Mouse (Mus musculus) MEL-GATA-1-ER (cell line): Measurements from ENCODE around the gene Tmem117.

Experiments
- DNase-seq: peaks from one replicate; pipeline ENCODE4 v3.0.0-alpha.2; 2012; ENCODE audit warnings: low read depth; ENCODE audit errors: extremely low read depth

The Tmem117 gene

GRCm38 (mm10) chr15:95138709-95139409 lies 509.8 kb downstream of the Tmem117 start:
- no peak for DNase-seq

- DNase-seq: no peak
Measured at GRCm38 (mm10) chr15:95144131-95144530, 515.1 kb downstream of the Tmem117 start.

- DNase-seq: no peak
Measured at GRCm38 (mm10) chr15:95145118-95145517, 516.1 kb downstream of the Tmem117 start.
